Mouse (Mus musculus): ENCODE results near the gene Mt4.
"Not testable (repeated sequence)": the region's sequence is repeated elsewhere in the genome, so short reads cannot be mapped to it uniquely, and the experiment has no call there.

DNA sequence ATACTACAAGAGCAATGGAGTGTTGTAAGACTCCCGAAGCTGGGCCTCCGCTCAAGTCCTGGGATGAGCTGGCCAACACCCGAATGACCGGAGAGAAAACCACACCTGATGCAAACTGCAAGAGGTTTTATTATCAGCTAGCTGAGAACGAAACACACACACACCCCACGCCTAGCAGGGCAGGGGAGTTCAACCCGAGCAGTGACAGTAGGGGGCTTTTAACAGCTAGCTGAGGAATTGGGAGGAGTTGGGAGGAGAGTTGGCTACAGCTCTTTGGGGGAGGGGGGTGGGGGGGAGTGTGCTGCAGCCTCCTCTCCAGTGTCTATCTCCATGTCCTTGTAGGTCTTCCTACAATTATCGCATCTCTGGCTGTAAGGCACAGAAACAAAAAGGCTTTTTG is 28.8 kb downstream of the Mt4 start:
- TF ChIP-seq POLR2A (IDR thresholded peaks at IDR 0.05; ENCODE audit: borderline replicate concordance, insufficient read depth, low read length); CTCF (IDR thresholded peaks at IDR 0.05; ENCODE audit: borderline replicate concordance, insufficient read depth, low read depth, low read length): not testable (repeated sequence)
